Mouse (Mus musculus): ENCODE results near the gene Ccl24. TPM values are rescaled to one million over a fixed set of nuclear protein-coding genes. Genes with fewer than 3 reads are reported as not detected.

Gene Ccl24
- polyA plus RNA-seq, 1 experiment from 2014 or later: 2.9 TPM

Other genes with a start within 250 kb of the Ccl24 start
- not detected in 2 replicates for gene Fkbp6, start 223.0 kb downstream of the Ccl24 start, polyA plus RNA-seq (2015; fragmentation: Nextera tagmentation; extraction: Ambion mirVana)
- not detected in 2 replicates for gene Trim50, start 219.8 kb downstream of the Ccl24 start, polyA plus RNA-seq (2015; fragmentation: Nextera tagmentation; extraction: Ambion mirVana)
- 32.1 and 34.3 TPM in 2 replicates for gene Nsun5, start 203.1 kb downstream of the Ccl24 start, polyA plus RNA-seq (2015; fragmentation: Nextera tagmentation; extraction: Ambion mirVana)
- 9.4 and 9.7 TPM in 2 replicates for gene Pom121, start 178.5 kb downstream of the Ccl24 start, polyA plus RNA-seq (2015; fragmentation: Nextera tagmentation; extraction: Ambion mirVana)
- 33.7 and 35.1 TPM in 2 replicates for gene Hip1, start 27.9 kb downstream of the Ccl24 start, polyA plus RNA-seq (2015; fragmentation: Nextera tagmentation; extraction: Ambion mirVana)
- not detected in 2 replicates for gene Ccl26, start 9.5 kb downstream of the Ccl24 start, polyA plus RNA-seq (2015; fragmentation: Nextera tagmentation; extraction: Ambion mirVana)
- 30.8 and 33.1 TPM in 2 replicates for gene Rhbdd2, start 59.6 kb upstream of the Ccl24 start, polyA plus RNA-seq (2015; fragmentation: Nextera tagmentation; extraction: Ambion mirVana)
- gene Por, start 97.0 kb upstream of the Ccl24 start, polyA plus RNA-seq (2015; fragmentation: Nextera tagmentation; extraction: Ambion mirVana): 77.4 and 83.5 TPM in 2 replicates
- 37.9 and 38.8 TPM in 2 replicates for gene Tmem120a, start 171.4 kb upstream of the Ccl24 start, polyA plus RNA-seq (2015; fragmentation: Nextera tagmentation; extraction: Ambion mirVana)
- gene Styxl1, start 205.3 kb upstream of the Ccl24 start, polyA plus RNA-seq (2015; fragmentation: Nextera tagmentation; extraction: Ambion mirVana): 0.84 and 1.2 TPM in 2 replicates
- gene Mdh2, start 205.4 kb upstream of the Ccl24 start, polyA plus RNA-seq (2015; fragmentation: Nextera tagmentation; extraction: Ambion mirVana): 433 and 434 TPM in 2 replicates
- 0.35 and 0.57 TPM in 2 replicates for gene Srrm3, start 233.8 kb upstream of the Ccl24 start, polyA plus RNA-seq (2015; fragmentation: Nextera tagmentation; extraction: Ambion mirVana)

Data from lung, embryonic 16.5 days (tissue).